Mouse (Mus musculus): ENCODE data around the gene Gm3233.
"Not testable (repeated sequence)": the region's sequence is repeated elsewhere in the genome, so short reads cannot be mapped to it uniquely, and the experiment has no call there.

Gene Gm3233

DNA sequence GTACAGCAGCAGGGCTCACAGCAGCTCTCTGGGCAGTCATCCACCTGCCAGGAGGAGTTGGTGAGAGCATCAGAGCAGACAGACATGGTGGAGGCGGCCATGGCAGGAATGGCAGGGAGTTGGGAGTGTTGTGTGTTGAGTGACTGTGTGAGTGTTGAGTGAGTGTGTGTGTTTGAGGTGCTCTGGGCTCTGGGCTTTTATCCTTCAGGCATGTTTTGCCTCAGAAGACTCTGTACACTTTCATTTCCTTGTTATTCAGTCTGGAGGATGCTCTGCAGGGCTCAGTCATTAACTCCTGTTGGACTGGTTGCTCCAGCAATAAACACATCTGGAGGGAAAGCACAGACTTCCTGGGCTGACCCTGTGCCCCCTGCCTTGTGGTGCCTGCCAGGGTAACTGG lies at the start of gene Gm3233:
Gene Gm3233 (minus strand): TSS at position 101 of the 400 bp plus-strand sequence.
- not testable (repeated sequence) for DNase-seq (ENCODE audit: low read depth in 1 of 2, low spot score in 2 of 2)

DNA sequence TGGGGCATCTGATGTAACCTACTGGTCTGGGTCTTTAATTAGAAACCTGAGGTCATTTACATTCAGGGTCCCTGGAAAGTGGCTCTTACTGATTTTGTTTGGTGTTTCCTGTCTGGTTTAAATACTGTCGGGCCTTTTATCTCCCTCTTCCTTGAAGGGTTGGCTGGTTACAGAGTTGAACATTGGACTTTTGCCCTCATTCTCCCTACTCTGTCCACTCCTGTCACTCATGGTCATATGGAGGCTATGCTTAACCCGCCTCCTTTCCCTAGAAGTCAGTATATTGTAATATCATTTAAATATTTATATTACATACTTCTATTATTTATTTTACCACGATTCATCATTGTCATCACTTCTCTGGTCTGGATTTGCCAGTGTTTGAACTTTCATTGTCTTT lies 44.6 kb upstream of the Gm3233 start:
- no peak for DNase-seq (ENCODE audit: low read depth in 1 of 2, low spot score in 2 of 2)

DNA sequence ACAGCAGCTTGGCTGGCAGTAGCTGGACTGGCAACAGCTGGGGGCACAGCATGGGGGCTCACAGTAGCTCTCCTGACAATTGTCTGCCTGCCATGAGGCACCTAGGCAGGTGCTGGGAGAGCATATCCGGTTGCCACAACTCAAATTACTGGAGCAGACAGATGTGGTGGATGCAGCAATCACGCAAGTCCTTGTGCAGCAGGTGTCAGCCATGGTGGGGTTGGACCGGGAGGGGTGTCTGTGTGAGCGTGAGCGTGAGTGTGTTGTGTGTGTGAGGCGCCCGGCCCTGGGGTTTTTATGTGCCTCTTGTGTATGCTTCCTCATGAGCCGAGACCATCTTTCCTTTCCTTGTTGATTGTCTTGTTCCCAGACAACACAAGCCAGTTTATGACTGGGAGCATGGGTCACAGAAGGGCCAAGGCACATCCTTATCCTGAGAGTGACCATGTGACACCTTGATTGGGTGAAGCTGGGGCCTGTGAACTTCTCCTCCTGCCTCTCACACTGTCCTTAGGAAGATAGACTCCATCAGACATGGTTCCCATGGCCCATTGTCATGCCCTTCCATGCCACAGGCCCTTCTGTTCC lies 39.5 kb upstream of the Gm3233 start, which contains the start of gene Gm19668:
Gene Gm19668 (minus strand): TSS at position 213 of the 588 bp plus-strand sequence.
- no peak for DNase-seq (ENCODE audit: low read depth in 1 of 2, low spot score in 2 of 2)

DNA sequence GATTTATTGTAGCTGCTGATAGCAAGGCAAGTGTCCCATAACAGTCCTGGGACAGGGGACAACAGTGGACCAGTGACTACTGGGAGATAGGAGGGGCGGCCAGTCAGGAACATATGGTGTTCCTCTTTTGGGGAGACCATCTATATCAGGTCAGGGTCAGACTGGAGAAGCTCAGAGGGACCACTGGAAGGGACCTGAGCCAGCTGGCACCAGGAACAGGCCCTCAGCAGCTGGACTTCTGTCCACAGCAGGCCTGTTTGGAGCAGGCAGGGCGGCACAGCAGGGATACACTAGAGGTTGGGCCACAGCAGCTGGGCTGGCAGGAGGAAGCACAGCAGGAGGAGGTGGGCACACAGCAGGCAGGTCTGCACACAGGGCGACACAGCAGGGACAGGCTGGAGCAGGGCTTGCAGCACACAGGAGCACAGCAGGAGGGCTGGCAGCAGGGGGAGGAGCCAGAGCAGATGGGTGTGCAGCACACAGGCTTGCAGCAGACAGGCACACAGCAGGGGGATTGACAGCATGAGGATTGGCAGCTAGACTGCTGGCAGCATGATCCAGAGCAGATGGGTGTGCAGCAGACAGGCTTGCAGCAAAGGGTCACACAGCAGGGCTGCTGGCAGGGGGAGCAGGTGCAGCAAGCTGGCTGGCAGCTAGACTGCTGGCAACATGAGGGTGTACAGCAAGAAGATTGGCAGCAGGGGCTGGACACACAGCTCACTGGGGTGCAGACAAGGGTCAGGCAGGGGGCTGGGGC lies 38.9 kb upstream of the Gm3233 start:
- not testable (repeated sequence) for DNase-seq (ENCODE audit: low read depth in 1 of 2, low spot score in 2 of 2)

DNA sequence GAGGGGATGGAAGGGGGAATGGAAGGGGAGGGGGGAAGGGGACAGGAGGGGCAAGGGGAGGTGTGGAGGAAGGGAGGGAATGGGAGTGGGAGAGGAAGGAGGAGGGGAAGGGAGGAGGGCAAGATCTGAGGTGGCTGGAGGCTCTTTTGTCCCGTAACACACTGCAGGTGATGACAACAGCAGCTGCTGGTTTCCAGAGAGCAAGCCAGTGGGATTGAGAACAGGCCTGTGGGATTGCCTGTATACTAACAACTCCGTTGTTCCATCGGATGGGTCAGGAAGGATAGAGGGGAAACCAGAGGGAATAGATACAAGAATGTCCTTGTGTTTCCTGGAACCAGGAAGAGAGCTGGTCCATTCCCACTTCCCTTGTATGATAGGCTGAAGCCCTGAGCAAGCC lies 38.2 kb upstream of the Gm3233 start:
- DNase-seq (ENCODE audit: low read depth in 1 of 2, low spot score in 2 of 2) = no peak

DNA sequence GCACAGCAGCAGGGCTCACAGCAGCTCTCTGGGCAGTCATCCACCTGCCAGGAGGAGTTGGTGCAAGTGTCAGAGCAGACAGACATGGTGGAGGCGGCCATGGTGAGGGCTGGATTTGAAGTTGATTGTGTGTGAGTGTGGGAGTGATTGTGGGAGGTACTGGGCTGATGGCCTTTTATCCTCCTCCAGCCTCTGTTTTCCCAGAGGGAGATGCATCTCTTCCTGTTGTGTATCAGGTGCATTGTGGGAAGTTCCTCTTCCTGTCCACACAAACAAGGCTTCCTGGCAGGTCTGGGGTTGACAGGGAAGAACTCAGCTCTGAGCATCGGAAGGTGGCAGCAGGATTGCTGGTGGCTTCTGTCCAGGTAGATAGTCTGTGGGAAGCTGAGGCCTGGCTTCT lies 35.5 kb upstream of the Gm3233 start, which contains the start of gene Gm9639:
Gene Gm9639 (minus strand): TSS at position 101 of the 400 bp plus-strand sequence.
- DNase-seq (ENCODE audit: low read depth in 1 of 2, low spot score in 2 of 2) = no peak

DNA sequence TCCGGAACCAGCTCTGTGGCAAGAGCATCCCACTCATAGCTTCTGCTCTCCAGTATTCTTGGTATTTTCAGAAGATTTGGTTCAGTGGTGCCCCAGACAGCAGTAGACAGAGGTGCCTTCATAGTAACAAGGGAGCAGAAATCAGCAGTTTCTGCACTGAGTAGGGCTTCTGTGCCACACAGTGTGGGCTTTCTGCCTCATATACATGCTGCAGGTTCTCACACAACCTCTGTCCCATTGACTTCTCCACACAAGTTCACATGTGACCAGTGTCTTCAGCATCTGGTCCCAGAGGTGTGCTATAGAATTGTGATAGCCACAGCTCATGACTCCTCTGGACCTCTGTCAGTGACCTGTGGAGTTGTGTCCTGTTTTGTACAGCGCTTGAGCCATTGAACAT lies 29.1 kb upstream of the Gm3233 start:
- no peak for DNase-seq (ENCODE audit: low read depth in 1 of 2, low spot score in 2 of 2)

DNA sequence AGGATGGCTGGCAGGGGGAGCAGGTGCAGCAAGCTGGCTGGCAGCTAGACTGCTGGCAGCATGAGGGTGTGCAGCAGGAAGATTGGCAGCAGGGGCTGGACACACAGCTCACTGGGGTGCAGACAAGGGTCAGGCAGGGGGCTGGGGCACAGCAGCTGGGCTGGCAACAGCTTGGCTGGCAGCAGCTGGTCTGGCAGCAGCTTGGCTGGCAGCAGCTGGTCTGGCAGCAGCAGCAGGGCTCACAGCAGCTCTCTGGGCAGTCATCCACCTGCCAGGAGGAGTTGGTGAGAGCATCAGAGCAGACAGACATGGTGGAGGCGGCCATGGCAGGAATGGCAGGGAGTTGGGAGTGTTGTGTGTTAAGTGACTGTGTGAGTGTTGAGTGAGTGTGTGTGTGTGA lies 28.4 kb upstream of the Gm3233 start, which contains the start of gene Gm7137:
Gene Gm7137 (minus strand): TSS at position 325 of the 400 bp plus-strand sequence.
- DNase-seq (ENCODE audit: low read depth in 1 of 2, low spot score in 2 of 2) = not testable (repeated sequence)

DNA sequence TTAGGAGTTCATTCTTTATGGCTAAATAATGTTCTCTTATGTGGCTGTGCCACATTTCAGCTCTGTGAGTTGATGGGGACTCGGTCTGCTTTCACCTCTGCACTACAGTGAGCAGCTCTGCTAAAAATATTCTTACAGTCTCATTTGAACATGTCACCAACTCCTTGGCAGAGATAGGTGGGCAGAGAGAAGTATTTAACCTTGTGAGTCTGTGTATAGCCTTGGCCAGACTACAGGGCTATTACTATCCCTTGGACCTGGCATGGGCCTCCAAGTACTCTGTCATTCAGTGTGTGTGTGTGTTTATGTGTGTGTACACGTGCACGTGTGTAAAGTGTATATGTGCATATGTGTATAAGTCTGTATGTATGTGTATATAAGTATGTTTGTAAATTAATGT lies 23.9 kb upstream of the Gm3233 start:
- DNase-seq (ENCODE audit: low read depth in 1 of 2, low spot score in 2 of 2) = not testable (repeated sequence)

DNA sequence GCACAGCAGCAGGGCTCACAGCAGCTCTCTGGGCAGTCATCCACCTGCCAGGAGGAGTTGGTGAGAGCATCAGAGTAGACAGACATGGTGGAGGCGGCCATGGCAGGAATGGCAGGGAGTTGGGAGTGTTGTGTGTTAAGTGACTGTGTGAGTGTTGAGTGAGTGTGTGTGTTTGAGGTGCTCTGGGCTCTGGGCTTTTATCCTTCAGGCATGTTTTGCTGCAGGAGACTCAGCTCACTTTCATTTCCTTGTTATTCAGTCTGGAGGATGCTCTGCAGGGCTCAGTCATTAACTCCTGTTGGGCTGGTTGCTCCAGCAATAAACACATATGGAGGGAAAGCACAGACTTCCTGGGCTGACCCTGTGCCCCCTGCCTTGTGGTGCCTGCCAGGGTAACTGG lies 23.0 kb upstream of the Gm3233 start, which contains the start of gene Gm3250:
Gene Gm3250 (minus strand): TSS at position 101 of the 400 bp plus-strand sequence.
- DNase-seq (ENCODE audit: low read depth in 1 of 2, low spot score in 2 of 2) = not testable (repeated sequence)

DNA sequence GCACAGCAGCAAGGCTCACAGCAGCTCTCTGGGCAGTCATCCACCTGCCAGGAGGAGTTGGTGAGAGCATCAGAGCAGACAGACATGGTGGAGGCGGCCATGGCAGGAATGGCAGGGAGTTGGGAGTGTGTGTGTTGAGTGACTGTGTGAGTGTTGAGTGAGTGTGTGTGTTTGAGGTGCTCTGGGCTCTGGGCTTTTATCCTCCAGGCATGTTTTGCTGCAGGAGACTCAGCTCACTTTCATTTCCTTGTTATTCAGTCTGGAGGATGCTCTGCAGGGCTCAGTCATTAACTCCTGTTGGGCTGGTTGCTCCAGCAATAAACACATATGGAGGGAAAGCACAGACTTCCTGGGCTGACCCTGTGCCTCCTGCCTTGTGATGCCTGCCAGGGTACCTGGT lies 17.4 kb upstream of the Gm3233 start, which contains the start of gene Gm7138:
Gene Gm7138 (minus strand): TSS at position 101 of the 400 bp plus-strand sequence.
- DNase-seq (ENCODE audit: low read depth in 1 of 2, low spot score in 2 of 2) = not testable (repeated sequence)

DNA sequence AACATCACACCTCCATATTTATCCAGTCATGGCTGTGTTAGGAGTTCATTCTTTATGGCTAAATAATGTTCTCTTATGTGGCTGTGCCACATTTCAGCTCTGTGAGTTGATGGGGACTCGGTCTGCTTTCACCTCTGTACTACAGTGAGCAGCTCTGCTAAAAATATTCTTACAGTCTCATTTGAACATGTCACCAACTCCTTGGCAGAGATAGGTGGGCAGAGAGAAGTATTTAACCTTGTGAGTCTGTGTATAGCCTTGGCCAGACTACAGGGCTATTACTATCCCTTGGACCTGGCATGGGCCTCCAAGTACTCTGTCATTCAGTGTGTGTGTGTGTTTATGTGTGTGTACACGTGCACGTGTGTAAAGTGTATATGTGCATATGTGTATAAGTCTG lies 12.7 kb upstream of the Gm3233 start:
- DNase-seq (ENCODE audit: low read depth in 1 of 2, low spot score in 2 of 2) = not testable (repeated sequence)

DNA sequence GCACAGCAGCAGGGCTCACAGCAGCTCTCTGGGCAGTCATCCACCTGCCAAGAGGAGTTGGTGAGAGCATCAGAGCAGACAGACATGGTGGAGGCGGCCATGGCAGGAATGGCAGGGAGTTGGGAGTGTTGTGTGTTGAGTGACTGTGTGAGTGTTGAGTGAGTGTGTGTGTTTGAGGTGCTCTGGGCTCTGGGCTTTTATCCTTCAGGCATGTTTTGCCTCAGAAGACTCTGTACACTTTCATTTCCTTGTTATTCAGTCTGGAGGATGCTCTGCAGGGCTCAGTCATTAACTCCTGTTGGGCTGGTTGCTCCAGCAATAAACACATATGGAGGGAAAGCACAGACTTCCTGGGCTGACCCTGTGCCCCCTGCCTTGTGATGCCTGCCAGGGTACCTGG lies 11.7 kb upstream of the Gm3233 start, which contains the start of gene Gm3238:
Gene Gm3238 (minus strand): TSS at position 101 of the 400 bp plus-strand sequence.
- not testable (repeated sequence) for DNase-seq (ENCODE audit: low read depth in 1 of 2, low spot score in 2 of 2)

DNA sequence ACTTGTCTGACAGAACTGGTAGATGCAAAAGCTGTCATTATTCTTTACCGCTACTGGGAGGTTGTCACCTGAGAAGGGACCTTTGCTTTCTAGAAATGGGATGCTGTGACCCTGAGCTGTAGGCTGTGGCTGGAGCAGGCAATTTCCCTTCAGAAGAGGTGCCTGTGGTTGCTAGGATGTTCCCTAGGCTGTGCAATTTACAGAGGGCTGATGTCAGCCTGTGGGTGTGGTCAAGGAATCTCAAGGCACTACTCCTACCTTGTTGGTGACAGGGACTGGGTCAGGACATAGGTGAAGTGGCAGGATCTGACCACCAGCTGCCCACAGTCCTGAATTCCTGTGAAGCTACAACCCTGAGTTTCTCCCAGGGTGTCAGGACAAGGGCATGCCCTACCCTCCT lies 10.2 kb upstream of the Gm3233 start:
- DNase-seq (ENCODE audit: low read depth in 1 of 2, low spot score in 2 of 2) = no peak

DNA sequence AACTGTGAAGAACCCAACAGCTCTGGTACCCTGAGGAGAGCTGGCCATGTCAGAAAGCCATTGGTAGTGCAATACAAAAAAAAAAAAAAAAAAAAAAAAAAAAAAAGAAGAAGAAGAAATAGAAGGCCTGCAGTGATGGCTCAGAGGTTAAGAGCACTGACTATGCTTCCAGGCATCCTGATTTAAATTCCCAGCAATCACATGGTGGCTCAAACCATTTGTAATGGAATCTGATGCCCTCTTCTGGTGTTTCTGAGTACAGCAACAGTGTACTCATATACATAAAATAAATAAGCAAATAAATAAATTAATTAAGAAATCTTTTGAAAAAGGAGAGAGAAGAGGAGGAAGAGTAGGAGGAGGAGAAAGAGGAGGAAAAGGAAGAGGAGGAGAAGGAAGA lies 6.0 kb downstream of the Gm3233 start:
- DNase-seq (ENCODE audit: low read depth in 1 of 2, low spot score in 2 of 2) = no peak

DNA sequence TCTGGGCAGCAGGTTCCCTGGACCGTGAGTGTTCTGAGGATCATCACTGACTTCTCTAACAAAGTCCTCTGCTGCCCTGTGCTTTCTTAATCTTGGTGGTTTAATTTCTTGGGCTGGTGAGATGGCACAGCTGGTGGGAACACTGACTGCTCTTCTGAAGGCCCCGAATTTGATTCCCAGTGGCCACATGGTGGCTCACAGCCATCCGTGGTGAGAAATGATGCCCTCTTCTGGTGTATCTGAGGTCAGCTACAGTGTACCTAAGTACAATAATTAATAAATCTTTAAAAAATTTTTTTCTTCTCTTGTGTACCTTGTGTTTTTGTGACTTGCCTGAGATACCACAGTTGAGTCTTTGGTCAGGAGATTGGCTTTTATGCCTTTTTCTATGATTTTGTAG lies 7.2 kb downstream of the Gm3233 start:
- not testable (repeated sequence) for DNase-seq (ENCODE audit: low read depth in 1 of 2, low spot score in 2 of 2)

DNA sequence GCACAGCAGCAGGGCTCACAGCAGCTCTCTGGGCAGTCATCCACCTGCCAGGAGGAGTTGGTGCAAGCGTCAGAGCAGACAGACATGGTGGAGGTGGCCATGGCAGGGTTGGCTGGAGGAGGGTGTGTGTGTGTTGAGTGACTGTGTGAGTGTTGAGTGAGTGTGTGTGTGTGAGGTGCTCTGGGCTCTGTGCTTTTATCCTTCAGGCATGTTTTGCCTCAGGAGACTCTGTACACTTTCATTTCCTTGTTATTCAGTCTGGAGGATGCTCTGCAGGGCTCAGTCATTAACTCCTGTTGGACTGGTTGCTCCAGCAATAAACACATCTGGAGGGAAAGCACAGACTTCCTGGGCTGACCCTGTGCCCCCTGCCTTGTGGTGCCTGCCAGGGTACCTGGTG lies 8.2 kb downstream of the Gm3233 start, which contains the start of gene Gm9736:
Gene Gm9736 (minus strand): TSS at position 101 of the 400 bp plus-strand sequence.
- not testable (repeated sequence) for DNase-seq (ENCODE audit: low read depth in 1 of 2, low spot score in 2 of 2)

DNA sequence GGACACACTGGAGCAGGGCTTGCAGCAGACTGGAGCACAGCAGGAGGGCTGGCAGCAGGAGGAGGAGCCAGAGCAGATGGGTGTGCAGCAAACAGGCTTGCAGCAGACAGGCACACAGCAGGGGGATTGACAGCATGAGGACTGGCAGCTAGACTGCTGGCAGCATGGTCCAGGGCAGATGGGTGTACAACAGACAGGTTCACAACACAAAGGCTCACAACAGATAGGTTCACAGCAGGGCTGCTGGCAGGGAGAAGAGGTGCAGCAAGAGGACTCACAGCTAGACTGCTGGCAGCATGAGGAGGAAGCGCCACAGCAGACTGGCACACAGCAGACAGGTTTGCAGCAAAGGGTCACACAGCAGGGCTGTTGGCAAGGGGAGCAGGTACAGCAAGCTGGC lies 8.8 kb downstream of the Gm3233 start:
- DNase-seq (ENCODE audit: low read depth in 1 of 2, low spot score in 2 of 2) = not testable (repeated sequence)

DNA sequence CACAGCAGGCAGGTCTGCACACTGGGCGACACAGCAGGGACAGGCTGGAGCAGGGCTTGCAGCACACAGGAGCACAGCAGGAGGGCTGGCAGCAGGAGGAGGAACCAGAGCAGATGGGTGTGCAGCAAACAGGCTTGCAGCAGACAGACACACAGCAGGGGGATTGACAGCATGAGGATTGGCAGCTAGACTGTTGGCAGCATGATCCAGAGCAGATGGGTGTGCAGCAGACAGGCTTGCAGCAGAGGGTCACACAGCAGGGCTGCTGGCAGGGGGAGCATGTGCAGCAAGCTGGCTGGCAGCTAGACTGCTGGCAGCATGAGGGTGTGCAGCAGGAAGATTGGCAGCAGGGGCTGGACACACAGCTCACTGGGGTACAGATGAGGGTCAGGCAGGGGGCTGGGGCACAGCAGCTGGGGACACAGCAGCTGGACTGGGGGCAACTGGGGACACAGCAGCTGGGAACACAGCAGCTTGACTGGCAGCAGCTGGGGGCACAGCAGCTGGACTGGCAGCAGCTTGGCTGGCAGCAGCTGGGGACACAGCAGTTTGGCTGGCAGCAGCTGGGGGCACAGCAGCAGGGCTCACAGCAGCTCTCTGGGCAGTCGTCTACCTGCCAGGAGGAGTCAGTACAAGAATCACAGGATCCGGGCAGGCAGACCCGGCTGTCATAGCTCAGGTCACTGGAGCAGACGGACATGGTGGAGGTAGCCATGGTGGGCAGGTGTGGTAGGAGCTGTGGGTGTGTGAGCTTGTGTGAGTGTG lies 17.4 kb downstream of the Gm3233 start, which contains the start of gene Gm18596:
Gene Gm18596 (minus strand): TSS at position 715 of the 765 bp plus-strand sequence.
- DNase-seq (ENCODE audit: low read depth in 1 of 2, low spot score in 2 of 2) = not testable (repeated sequence)

DNA sequence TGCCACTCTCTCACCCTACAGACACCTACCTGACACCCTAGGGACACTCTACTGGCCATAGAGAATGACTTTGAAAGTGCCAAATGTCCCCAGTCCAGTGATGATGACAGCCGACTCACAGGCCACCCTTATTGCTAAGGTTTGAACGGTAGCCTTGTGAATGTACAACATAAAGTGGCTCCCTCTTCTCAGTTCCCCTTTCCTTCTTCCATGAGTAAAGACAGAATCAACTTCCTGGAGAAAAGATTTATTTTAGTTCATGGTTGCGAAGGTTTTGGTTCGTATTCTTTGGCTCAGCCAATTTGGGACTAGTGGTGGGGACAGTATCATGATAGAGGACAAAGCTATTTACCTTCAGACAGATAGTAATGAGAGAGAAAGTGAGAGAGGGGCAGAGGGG lies 20.6 kb downstream of the Gm3233 start:
- no peak for DNase-seq (ENCODE audit: low read depth in 1 of 2, low spot score in 2 of 2)

DNA sequence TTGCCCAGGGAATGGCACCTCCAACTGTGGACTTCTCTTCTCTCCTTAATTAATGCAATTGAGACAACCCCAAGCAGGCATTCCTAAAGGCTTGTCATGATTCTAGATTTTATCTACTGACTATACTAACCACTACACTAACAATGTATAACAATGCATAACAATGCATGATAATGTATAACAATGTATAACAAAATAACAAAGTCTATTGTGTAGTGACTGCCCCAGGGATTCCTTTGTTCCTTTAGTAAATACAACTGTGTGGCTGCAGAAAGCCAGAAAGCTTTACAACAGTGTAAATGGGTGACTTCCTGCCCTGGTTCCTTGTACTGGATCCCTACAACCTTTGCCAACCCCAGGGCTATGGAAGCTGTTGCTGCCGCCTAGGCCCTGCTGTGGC lies 23.6 kb downstream of the Gm3233 start:
- DNase-seq (ENCODE audit: low read depth in 1 of 2, low spot score in 2 of 2) = no peak
